Mouse (Mus musculus): Measurements from ENCODE around the gene Hmgcs1. TPM values are rescaled to one million over a fixed set of nuclear protein-coding genes. Genes with fewer than 3 reads are reported as not detected.

Hmgcs1 gene
- polyA plus RNA-seq, 1 experiment from 2014 or later, result 161 TPM

DNA sequence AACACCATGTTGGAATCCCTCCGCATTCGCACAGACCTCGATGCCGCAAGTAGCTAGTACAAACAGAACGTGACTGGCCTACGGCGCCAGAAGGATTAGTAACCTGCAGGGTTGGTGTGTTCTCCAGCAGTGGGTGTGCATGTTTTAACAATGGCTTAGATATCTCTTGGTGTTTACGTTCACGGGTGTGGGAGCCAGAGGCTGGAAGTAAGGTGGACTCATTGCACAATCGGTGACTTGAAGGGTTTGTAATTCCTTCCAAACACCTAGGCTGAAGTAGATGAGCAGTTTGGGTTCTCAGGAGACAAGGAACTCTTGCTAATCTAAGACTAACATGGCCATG, 20.1 kb downstream of the Hmgcs1 start:
- no peak for ATAC-seq (ENCODE audit: low FRiP score, low TSS enrichment)
- Histone ChIP-seq H3K27me3 (ENCODE audit: control insufficient read depth, insufficient read depth, low read length) (no peaks in the 10 kb centered on the region), H3K4me3 (ENCODE audit: low read length) (no peak overlapping the region), H3K4me1 (ENCODE audit: control insufficient read depth, insufficient read depth, low read length) (no peaks in the 10 kb centered on the region), H3K27ac (ENCODE audit: low read depth, low read length) (no peak overlapping the region), H3K36me3 (ENCODE audit: control insufficient read depth, insufficient read depth, low read length) (peaks cover 38% of the 10 kb centered on the region), H3K9me3 (ENCODE audit: control insufficient read depth, low read length) (no peaks in the 10 kb centered on the region), H3K4me2 (replicated peaks; ENCODE audit: low read depth, low read length) (no peak overlapping the region), H3K9ac (ENCODE audit: low read depth, low read length) (no peak overlapping the region)
- 90% methylated on average over 10 of the region's 10 CpGs for WGBS

DNA sequence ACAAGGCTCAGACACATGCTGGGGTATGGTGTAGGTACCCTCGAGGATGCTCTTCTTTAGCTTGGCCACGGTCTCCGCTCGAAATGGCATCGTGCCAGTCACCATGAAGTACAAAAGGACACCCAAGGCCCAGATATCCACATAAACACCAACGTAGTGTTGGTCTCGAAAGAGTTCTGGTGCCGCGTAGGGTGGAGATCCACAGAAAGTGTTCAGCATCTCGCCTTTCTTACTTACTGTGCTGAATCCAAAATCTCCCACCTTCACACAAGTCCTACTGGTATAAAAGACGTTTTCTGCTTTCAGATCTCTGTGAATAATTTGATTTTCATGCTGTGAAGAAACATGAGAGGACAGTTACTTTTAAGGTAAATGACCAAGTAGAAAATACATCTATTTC, 22.3 kb downstream of the Hmgcs1 start:
- Histone ChIP-seq H3K9ac (ENCODE audit: low read depth, low read length) (no peak overlapping the region), H3K4me1 (ENCODE audit: control insufficient read depth, insufficient read depth, low read length) (no peaks in the 10 kb centered on the region), H3K4me2 (replicated peaks; ENCODE audit: low read depth, low read length) (no peak overlapping the region), H3K27ac (ENCODE audit: low read depth, low read length) (no peak overlapping the region), H3K27me3 (ENCODE audit: control insufficient read depth, insufficient read depth, low read length) (no peaks in the 10 kb centered on the region), H3K36me3 (ENCODE audit: control insufficient read depth, insufficient read depth, low read length) (peaks cover 22% of the 10 kb centered on the region; the same call in 1 of the 2 replicates), H3K9me3 (ENCODE audit: control insufficient read depth, low read length) (no peaks in the 10 kb centered on the region), H3K4me3 (ENCODE audit: low read length) (no peak overlapping the region)
- WGBS, result 92% methylated on average over 11 of the region's 11 CpGs
- ATAC-seq (ENCODE audit: low FRiP score, low TSS enrichment), result no peak

DNA sequence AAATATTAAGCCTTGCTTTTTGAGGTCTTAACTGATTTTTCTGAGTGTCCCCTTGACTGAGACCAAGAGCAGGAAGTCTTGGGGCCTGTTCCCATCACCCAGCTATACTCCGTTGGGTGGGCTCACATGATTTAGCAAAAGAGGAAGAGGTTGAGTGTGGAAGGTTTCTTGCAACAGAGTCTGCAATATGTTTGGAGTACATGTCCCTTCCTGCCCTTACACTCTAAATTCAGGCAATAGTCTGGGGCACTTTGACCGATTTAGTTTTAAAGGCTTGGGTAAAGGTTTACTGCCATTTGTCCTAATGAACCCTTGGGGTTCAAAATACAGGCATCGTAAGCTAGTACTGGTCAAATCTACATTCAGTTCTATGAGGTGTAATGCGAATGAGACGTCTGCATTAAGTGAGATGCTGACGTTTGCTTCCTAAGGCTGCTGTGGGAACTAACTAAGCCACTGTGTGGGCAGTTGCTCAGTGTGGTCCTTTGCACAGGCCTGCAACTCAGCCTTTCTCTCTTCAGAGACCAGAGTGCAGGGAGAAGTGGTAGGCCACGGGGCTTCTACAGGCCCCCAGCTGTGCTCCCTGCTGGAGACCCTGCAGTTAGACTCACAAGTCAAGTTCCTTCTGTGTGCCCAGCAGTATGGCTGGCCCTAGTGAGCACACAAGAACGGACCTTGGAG, 23.1 kb downstream of the Hmgcs1 start:
- H3K4me2 ChIP-seq (replicated peaks; ENCODE audit: low read depth, low read length), result no peak overlapping the region
- peaks cover 22% of the 10 kb centered on the region; the same call in 1 of the 2 replicates for H3K36me3 ChIP-seq (ENCODE audit: control insufficient read depth, insufficient read depth, low read length)
- no peaks in the 10 kb centered on the region for H3K4me1 ChIP-seq (ENCODE audit: control insufficient read depth, insufficient read depth, low read length)
- ATAC-seq (ENCODE audit: low FRiP score, low TSS enrichment), result no peak
- WGBS, result 74% methylated on average over 8 of the region's 8 CpGs
- H3K27ac ChIP-seq (ENCODE audit: low read depth, low read length), result no peak overlapping the region
- no peak overlapping the region for H3K9ac ChIP-seq (ENCODE audit: low read depth, low read length)
- H3K27me3 ChIP-seq (ENCODE audit: control insufficient read depth, insufficient read depth, low read length), result no peaks in the 10 kb centered on the region
- no peaks in the 10 kb centered on the region for H3K9me3 ChIP-seq (ENCODE audit: control insufficient read depth, low read length)
- H3K4me3 ChIP-seq (ENCODE audit: low read length), result no peak overlapping the region

DNA sequence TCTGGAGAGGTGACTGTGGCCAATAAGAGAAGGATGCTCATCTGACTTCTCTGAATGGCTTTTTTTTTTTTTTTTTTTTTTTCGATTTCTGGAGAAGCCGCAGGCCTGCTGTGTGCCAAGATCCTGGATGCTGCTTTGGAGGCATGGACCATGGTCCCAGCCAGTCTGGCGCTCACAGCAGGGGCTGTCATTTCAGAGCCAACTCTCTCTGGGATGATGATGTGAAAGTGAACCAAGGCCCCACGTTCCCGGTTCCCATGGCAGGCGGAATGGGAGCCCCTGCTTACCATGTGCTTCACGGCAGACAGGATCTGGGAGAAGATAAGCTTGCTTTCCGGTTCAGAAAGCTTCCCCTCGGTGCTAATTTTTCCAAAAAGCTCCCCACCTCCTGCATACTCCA, 23.6 kb downstream of the Hmgcs1 start:
- Histone ChIP-seq H3K27ac (ENCODE audit: low read depth, low read length) (no peak overlapping the region), H3K4me2 (replicated peaks; ENCODE audit: low read depth, low read length) (no peak overlapping the region), H3K27me3 (ENCODE audit: control insufficient read depth, insufficient read depth, low read length) (no peaks in the 10 kb centered on the region), H3K4me1 (ENCODE audit: control insufficient read depth, insufficient read depth, low read length) (no peaks in the 10 kb centered on the region), H3K9me3 (ENCODE audit: control insufficient read depth, low read length) (no peaks in the 10 kb centered on the region), H3K4me3 (ENCODE audit: low read length) (no peak overlapping the region), H3K9ac (ENCODE audit: low read depth, low read length) (no peak overlapping the region), H3K36me3 (ENCODE audit: control insufficient read depth, insufficient read depth, low read length) (peaks cover 20% of the 10 kb centered on the region; the same call in 1 of the 2 replicates)
- WGBS, result 70% methylated on average over 9 of the region's 9 CpGs
- no peak for ATAC-seq (ENCODE audit: low FRiP score, low TSS enrichment)

DNA sequence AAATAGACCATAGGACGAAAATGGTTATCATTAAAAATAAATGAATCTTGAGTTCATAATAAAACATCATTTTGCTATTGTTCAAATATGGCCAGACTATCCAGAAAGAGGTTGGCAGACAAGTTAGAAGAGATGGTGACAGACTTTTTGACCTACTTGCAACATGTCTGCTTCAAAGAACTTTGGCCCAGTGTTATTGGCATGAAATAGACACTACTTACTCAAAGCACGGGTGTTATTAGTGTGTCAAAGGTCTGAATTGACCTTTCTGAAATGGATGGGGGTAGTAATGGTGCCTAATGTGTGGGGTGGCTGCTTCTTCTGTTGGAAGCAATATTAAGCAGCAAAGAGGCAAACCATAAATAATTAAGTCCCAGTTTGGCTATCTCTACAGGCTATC, 25.9 kb downstream of the Hmgcs1 start:
- no peaks in the 10 kb centered on the region for H3K4me1 ChIP-seq (ENCODE audit: control insufficient read depth, insufficient read depth, low read length)
- H3K36me3 ChIP-seq (ENCODE audit: control insufficient read depth, insufficient read depth, low read length), result peaks cover 2% of the 10 kb centered on the region; the same call in 1 of the 2 replicates
- WGBS, result 89% methylated on average over 2 of the region's 2 CpGs
- H3K4me3 ChIP-seq (ENCODE audit: low read length), result no peak overlapping the region
- no peaks in the 10 kb centered on the region for H3K9me3 ChIP-seq (ENCODE audit: control insufficient read depth, low read length)
- no peak overlapping the region for H3K9ac ChIP-seq (ENCODE audit: low read depth, low read length)
- H3K4me2 ChIP-seq (replicated peaks; ENCODE audit: low read depth, low read length), result no peak overlapping the region
- H3K27me3 ChIP-seq (ENCODE audit: control insufficient read depth, insufficient read depth, low read length), result no peaks in the 10 kb centered on the region
- no peak overlapping the region for H3K27ac ChIP-seq (ENCODE audit: low read depth, low read length)
- ATAC-seq (ENCODE audit: low FRiP score, low TSS enrichment), result no peak

DNA sequence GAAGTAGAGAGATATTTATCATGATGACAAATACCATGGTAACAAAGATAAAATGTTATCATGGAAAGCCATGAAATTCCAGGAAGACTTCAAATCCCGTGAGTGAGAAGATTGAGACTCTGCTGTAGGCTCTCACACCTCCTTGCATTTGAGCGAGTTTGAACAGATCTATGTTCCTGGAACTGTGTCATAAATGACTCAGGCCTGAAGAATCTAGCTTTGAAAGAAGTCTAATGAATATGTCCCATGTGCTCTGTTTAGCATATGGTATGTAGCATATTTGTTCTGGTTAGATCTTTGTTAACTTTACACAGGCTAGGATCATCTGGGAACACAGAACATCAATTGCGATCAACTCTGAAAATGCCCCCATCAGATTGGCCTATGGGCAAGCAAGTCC, 32.3 kb downstream of the Hmgcs1 start:
- no peak for ATAC-seq (ENCODE audit: low FRiP score, low TSS enrichment)
- Histone ChIP-seq H3K4me2 (replicated peaks; ENCODE audit: low read depth, low read length) (no peak overlapping the region), H3K9me3 (ENCODE audit: control insufficient read depth, low read length) (no peaks in the 10 kb centered on the region), H3K9ac (ENCODE audit: low read depth, low read length) (no peak overlapping the region), H3K4me1 (ENCODE audit: control insufficient read depth, insufficient read depth, low read length) (no peaks in the 10 kb centered on the region), H3K36me3 (ENCODE audit: control insufficient read depth, insufficient read depth, low read length) (no peaks in the 10 kb centered on the region), H3K27ac (ENCODE audit: low read depth, low read length) (no peak overlapping the region), H3K27me3 (ENCODE audit: control insufficient read depth, insufficient read depth, low read length) (no peaks in the 10 kb centered on the region), H3K4me3 (ENCODE audit: low read length) (no peak overlapping the region)
- 91% methylated on average over 3 of the region's 3 CpGs for WGBS

DNA sequence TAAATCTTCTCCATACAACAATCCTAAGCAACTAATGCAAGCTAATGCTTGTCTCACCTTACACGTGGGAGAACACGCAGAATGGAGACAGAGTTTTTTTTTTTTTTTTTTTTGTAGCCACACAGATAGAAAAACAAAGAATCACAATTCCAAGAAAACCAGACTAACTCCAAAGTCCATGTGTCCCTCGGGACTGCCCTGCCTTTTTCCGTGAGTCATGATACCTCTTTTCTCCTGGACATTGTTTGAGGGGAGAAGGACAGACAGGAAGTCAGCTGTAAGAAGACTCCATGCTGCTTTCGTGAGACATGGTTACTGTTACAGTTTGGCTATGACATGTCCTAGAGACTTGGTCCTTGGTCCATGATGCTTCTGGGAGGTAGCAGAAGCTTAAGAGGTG, 33.2 kb downstream of the Hmgcs1 start:
- Histone ChIP-seq H3K9me3 (ENCODE audit: control insufficient read depth, low read length) (no peaks in the 10 kb centered on the region), H3K4me3 (ENCODE audit: low read length) (no peak overlapping the region), H3K4me2 (replicated peaks; ENCODE audit: low read depth, low read length) (no peak overlapping the region), H3K27me3 (ENCODE audit: control insufficient read depth, insufficient read depth, low read length) (no peaks in the 10 kb centered on the region), H3K27ac (ENCODE audit: low read depth, low read length) (no peak overlapping the region), H3K4me1 (ENCODE audit: control insufficient read depth, insufficient read depth, low read length) (0 out of 2 replicates have a peak, but pooled peaks cover 2% of the 10 kb centered on the region), H3K9ac (ENCODE audit: low read depth, low read length) (no peak overlapping the region), H3K36me3 (ENCODE audit: control insufficient read depth, insufficient read depth, low read length) (no peaks in the 10 kb centered on the region)
- ATAC-seq (ENCODE audit: low FRiP score, low TSS enrichment), result no peak
- 77% methylated on average over 5 of the region's 5 CpGs for WGBS

DNA sequence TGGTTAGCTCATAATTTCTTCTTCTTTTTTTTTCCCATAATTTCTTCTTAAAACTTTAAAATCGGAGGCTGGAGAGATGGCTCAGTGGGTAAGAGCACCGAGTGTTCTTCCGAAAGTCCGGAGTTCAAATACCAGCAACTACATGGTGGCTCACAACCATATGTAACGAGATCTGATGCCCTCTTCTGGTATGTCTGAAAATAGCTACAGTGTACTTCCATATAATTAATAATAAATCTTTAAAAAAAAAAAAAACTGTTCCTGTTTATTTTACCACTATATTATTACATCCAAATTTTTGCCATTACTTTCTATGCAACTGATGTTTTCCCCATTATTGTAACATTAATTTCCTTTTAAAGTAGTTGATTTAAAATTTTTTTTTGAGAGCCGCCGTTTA, 34.4 kb downstream of the Hmgcs1 start:
- ATAC-seq (ENCODE audit: low FRiP score, low TSS enrichment), result no peak
- Histone ChIP-seq H3K9me3 (ENCODE audit: control insufficient read depth, low read length) (no peaks in the 10 kb centered on the region), H3K9ac (ENCODE audit: low read depth, low read length) (no peak overlapping the region), H3K27ac (ENCODE audit: low read depth, low read length) (no peak overlapping the region), H3K36me3 (ENCODE audit: control insufficient read depth, insufficient read depth, low read length) (no peaks in the 10 kb centered on the region), H3K27me3 (ENCODE audit: control insufficient read depth, insufficient read depth, low read length) (no peaks in the 10 kb centered on the region), H3K4me2 (replicated peaks; ENCODE audit: low read depth, low read length) (no peak overlapping the region), H3K4me3 (ENCODE audit: low read length) (no peak overlapping the region), H3K4me1 (ENCODE audit: control insufficient read depth, insufficient read depth, low read length) (0 out of 2 replicates have a peak, but pooled peaks cover 2% of the 10 kb centered on the region)
- 83% methylated on average over 7 of the region's 7 CpGs for WGBS

DNA sequence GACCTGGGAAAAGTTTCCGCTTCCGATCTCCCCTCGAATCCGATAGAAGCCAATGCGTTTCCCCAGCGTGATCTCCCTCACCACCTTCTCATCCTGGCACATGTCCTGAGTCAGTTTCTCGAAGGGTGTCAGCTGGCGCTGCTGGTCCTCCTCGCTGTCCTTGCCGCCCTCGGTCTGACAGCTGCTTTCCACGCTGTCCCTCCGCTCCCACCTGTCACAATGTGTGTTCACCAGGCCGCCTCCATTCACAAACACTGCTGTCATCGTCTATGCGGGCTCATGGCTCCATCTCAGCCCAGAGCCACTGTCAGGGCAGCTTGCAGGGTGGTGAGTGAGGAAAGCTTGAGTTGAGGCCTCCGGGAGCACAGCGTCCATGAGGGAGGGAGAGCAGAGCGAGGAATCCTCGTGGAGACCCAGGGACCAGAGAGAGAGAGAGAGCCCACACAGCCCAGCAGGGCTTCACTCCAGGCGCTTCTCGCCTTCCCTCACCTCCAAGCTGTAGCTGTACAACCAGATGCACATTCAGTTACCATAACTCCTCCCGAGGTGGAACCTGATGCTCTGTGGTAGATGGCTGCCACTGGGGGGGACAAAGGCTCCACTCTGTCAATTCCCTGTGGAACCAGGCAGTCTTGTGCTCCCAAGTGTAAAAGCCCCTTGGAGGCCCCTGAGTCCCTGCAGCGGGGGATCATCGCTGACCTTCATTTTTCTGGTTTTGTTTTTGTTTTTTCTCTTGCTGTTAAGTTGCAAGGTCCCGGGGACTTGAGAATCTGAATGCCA, 37.6 kb downstream of the Hmgcs1 start:
- no peak overlapping the region for H3K9ac ChIP-seq (ENCODE audit: low read depth, low read length)
- no peak overlapping the region for H3K27ac ChIP-seq (ENCODE audit: low read depth, low read length)
- no peak for ATAC-seq (ENCODE audit: low FRiP score, low TSS enrichment)
- no peaks in the 10 kb centered on the region for H3K36me3 ChIP-seq (ENCODE audit: control insufficient read depth, insufficient read depth, low read length)
- WGBS, result 75% methylated on average over 26 of the region's 26 CpGs
- no peaks in the 10 kb centered on the region for H3K27me3 ChIP-seq (ENCODE audit: control insufficient read depth, insufficient read depth, low read length)
- no peak overlapping the region for H3K4me3 ChIP-seq (ENCODE audit: low read length)
- 0 out of 2 replicates have a peak, but pooled peaks cover 5% of the 10 kb centered on the region for H3K4me1 ChIP-seq (ENCODE audit: control insufficient read depth, insufficient read depth, low read length)
- H3K9me3 ChIP-seq (ENCODE audit: control insufficient read depth, low read length), result no peaks in the 10 kb centered on the region
- H3K4me2 ChIP-seq (replicated peaks; ENCODE audit: low read depth, low read length), result no peak overlapping the region

Measured in kidney, embryonic 14.5 days (tissue).